Mouse (Mus musculus) MEL (cell line): ENCODE results near the gene Bdh1. TPM values are rescaled to one million over a fixed set of nuclear protein-coding genes. Genes with fewer than 3 reads are reported as not detected.

Experiments used
- DNase-seq: peaks from one replicate; pipeline ENCODE4 v3.0.0; 2011; ENCODE audit warnings: low read depth, low spot score
- H3K27ac ChIP-seq: 2 replicates; pipeline ENCODE4 v1.5.1; 2012; ENCODE audit warnings: low read depth, mild to moderate bottlenecking, control low read depth, low read length, moderate library complexity; ENCODE audit not compliant: control insufficient read depth
- H3K27me3 ChIP-seq, 2 experiments: fragments of 150-350 bp in 1 of 2; sonication (generic) in 1 of 2; 2 replicates each; pipeline ENCODE4 v1.6.1; 2012; ENCODE audit warnings: low read length in 2 of 2, mild to moderate bottlenecking in 2 of 2, improper control_type of control experiment in 1 of 2, moderate library complexity in 1 of 2; ENCODE audit not compliant: insufficient read depth in 2 of 2, control insufficient read depth in 1 of 2
- H3K36me3 ChIP-seq, 2 experiments: 2 replicates each; pipeline ENCODE4 v1.6.1; 2012 to 2014; ENCODE audit warnings: low read length in 2 of 2, improper control_type of control experiment in 1 of 2, inconsistent platforms in 1 of 2, mild to moderate bottlenecking in 1 of 2; ENCODE audit not compliant: insufficient read depth in 2 of 2, control insufficient read depth in 1 of 2
- H3K4me1 ChIP-seq, 2 experiments: fragments of 150-350 bp in 1 of 2; sonication (generic) in 1 of 2; 2 replicates each; pipeline ENCODE4 v1.6.1; 2012; ENCODE audit warnings: low read length in 2 of 2, improper control_type of control experiment in 1 of 2, mild to moderate bottlenecking in 1 of 2; ENCODE audit not compliant: insufficient read depth in 2 of 2, control insufficient read depth in 1 of 2
- H3K4me3 ChIP-seq, 2 experiments: fragments of 150-350 bp in 1 of 2; sonication (generic) in 1 of 2; 2 replicates each; pipeline ENCODE4 v1.5.1; 2012; ENCODE audit warnings: low read depth in 2 of 2, low read length in 2 of 2, mild to moderate bottlenecking in 2 of 2, moderate library complexity in 2 of 2, control low read depth in 1 of 2, improper control_type of control experiment in 1 of 2; ENCODE audit not compliant: control insufficient read depth in 1 of 2, insufficient read depth in 1 of 2
- H3K79me2 ChIP-seq: 2 replicates; pipeline ENCODE4 v1.6.1; 2012; ENCODE audit warnings: mild to moderate bottlenecking, low read length, moderate library complexity; ENCODE audit not compliant: control insufficient read depth, poor library complexity, insufficient read depth
- H3K9ac ChIP-seq: 2 replicates; pipeline ENCODE4 v1.6.1; 2012; ENCODE audit warnings: low read depth, mild to moderate bottlenecking, control low read depth, low read length, moderate library complexity; ENCODE audit not compliant: control insufficient read depth, poor library complexity, severe bottlenecking
- H3K9me3 ChIP-seq: fragments of 150-350 bp; sonication (generic); replicated peaks from 2 replicates; pipeline ENCODE4 v1.6.1; 2012; ENCODE audit warnings: mild to moderate bottlenecking, low read length, improper control_type of control experiment, moderate library complexity; ENCODE audit not compliant: insufficient read depth
- CTCF ChIP-seq, 3 experiments: IDR thresholded peaks in 2 of 3; conservative IDR thresholded peaks in 1 of 3; 2 replicates each; pipeline ENCODE4 v1.5.1; 2011 to 2012; ENCODE audit warnings: low read length in 3 of 3, low read depth in 2 of 3, mild to moderate bottlenecking in 2 of 3, improper control_type of control experiment in 1 of 3, inconsistent platforms in 1 of 3, mixed read lengths in 1 of 3, moderate library complexity in 1 of 3; ENCODE audit not compliant: control insufficient read depth in 1 of 3, insufficient read depth in 1 of 3, poor library complexity in 1 of 3, severe bottlenecking in 1 of 3
- EP300 ChIP-seq, 2 experiments: IDR thresholded peaks; 2 replicates each; pipeline ENCODE4 v1.6.1; 2011; ENCODE audit warnings: improper control_type of control experiment in 2 of 2, low read length in 2 of 2, low read depth in 1 of 2, mild to moderate bottlenecking in 1 of 2
- GATA1 ChIP-seq: IDR thresholded peaks from 2 replicates; pipeline ENCODE4 v1.6.1; 2011; ENCODE audit warnings: low read depth, low read length, improper control_type of control experiment
- HCFC1 ChIP-seq: IDR thresholded peaks from 2 replicates; pipeline ENCODE4 v1.6.1; 2012; ENCODE audit warnings: low read depth, mild to moderate bottlenecking, inconsistent platforms, low read length, improper control_type of control experiment, moderate library complexity
- KAT2A ChIP-seq: conservative IDR thresholded peaks from 2 replicates; pipeline ENCODE4 v1.6.1; 2012; ENCODE audit warnings: low read depth, low read length, improper control_type of control experiment, inconsistent platforms
- MAFK ChIP-seq: IDR thresholded peaks from 2 replicates; pipeline ENCODE4 v1.6.1; 2011; ENCODE audit warnings: low read depth, mild to moderate bottlenecking, low read length, improper control_type of control experiment, borderline replicate concordance
- MAX ChIP-seq: IDR thresholded peaks from 2 replicates; pipeline ENCODE4 v1.6.1; 2011; ENCODE audit warnings: low read length, improper control_type of control experiment
- MAZ ChIP-seq: IDR thresholded peaks from 2 replicates; pipeline ENCODE4 v1.6.1; 2012; ENCODE audit warnings: low read depth, mild to moderate bottlenecking, inconsistent platforms, low read length, improper control_type of control experiment
- POLR2A ChIP-seq, 2 experiments: IDR thresholded peaks; 2 replicates each; pipeline ENCODE4 v1.6.1; 2011 to 2012; ENCODE audit warnings: low read length in 2 of 2, mild to moderate bottlenecking in 2 of 2, control low read depth in 1 of 2, improper control_type of control experiment in 1 of 2, low read depth in 1 of 2, moderate library complexity in 1 of 2; ENCODE audit not compliant: control insufficient read depth in 1 of 2, insufficient read depth in 1 of 2, poor library complexity in 1 of 2
- RAD21 ChIP-seq: IDR thresholded peaks from 2 replicates; pipeline ENCODE4 v1.6.1; 2011; ENCODE audit warnings: mild to moderate bottlenecking, low read depth, low read length, improper control_type of control experiment
- SIN3A ChIP-seq: IDR thresholded peaks from 2 replicates; pipeline ENCODE4 v1.6.1; 2012; ENCODE audit warnings: low read length, improper control_type of control experiment, inconsistent platforms
- TAL1 ChIP-seq: IDR thresholded peaks from 2 replicates; pipeline ENCODE4 v1.6.1; 2012; ENCODE audit warnings: mild to moderate bottlenecking, inconsistent platforms, low read length, moderate library complexity, mixed read lengths
- TCF12 ChIP-seq: IDR thresholded peaks from 2 replicates; pipeline ENCODE4 v1.6.1; 2014; ENCODE audit warnings: low read depth, mild to moderate bottlenecking, inconsistent platforms, low read length, improper control_type of control experiment, moderate library complexity
- USF1 ChIP-seq: IDR thresholded peaks from 2 replicates; pipeline ENCODE4 v1.6.1; 2014; ENCODE audit warnings: low read depth, mild to moderate bottlenecking, inconsistent platforms, low read length, improper control_type of control experiment, moderate library complexity
- ZKSCAN1 ChIP-seq: IDR thresholded peaks from 2 replicates; pipeline ENCODE4 v1.6.1; 2012; ENCODE audit warnings: low read depth, mild to moderate bottlenecking, inconsistent platforms, low read length, improper control_type of control experiment, moderate library complexity
- ZMIZ1 ChIP-seq: IDR thresholded peaks from 2 replicates; pipeline ENCODE4 v1.6.1; 2012; ENCODE audit warnings: low read depth, mild to moderate bottlenecking, inconsistent platforms, low read length, improper control_type of control experiment, moderate library complexity
- polyA plus RNA-seq, 2 experiments: library from polyadenylated mRNA; stranded (reverse) in 1 of 2; unstranded in 1 of 2; fragments of >175 nt in 1 of 2; fragments of >200 nt in 1 of 2; gene quantifications; 2 replicates each; pipeline versions ENCODE4 v1.2.1 to v1.2.4; 2012; ENCODE audit warnings: low replicate concordance in 2 of 2, low read depth in 1 of 2; ENCODE audit not compliant: insufficient read length in 2 of 2, insufficient read depth in 1 of 2, missing spikeins in 1 of 2
- total RNA-seq: library from RNA; depleted of rRNA; stranded (reverse); fragments of 300-350 nt; gene quantifications from 2 replicates; pipeline ENCODE4 v1.2.3, GENCODE M21; 2012

The Bdh1 gene
- total and polyA plus RNA-seq, 3 experiments: 67.5 to 187 TPM; not detected in 1

GRCm38 (mm10) chr16:31440046-31440445, 18.0 kb downstream of the Bdh1 start:
- no peak for TF ChIP-seq HCFC1
- TF ChIP-seq CTCF (IDR thresholded peaks at IDR 0.05 in 2 of 3, conservative IDR thresholded peaks at IDR 0.05 in 1 of 3; ENCODE audit: control insufficient read depth in 1 of 3, insufficient read depth in 1 of 3, low read depth in 2 of 3, low read length in 3 of 3, poor library complexity in 1 of 3, severe bottlenecking in 1 of 3): peak; percentile 9 to 32 (median 30); a peak in 4 of 6 replicates

GRCm38 (mm10) chr16:31444521-31444920, 22.4 kb downstream of the Bdh1 start:
- no peaks in the 10 kb centered on the region for H3K9me3 ChIP-seq
- H3K9ac ChIP-seq: no peak overlapping the region
- DNase-seq: no peak
- no peak overlapping the region for H3K27ac ChIP-seq
- no peak overlapping the region for H3K4me3 ChIP-seq
- H3K36me3 ChIP-seq: peaks cover 0 to 8% of the 10 kb centered on the region in 2 experiments; a peak in 2 of 4 replicates
- no peaks in the 10 kb centered on the region for H3K4me1 ChIP-seq
- TF ChIP-seq MAFK (no peak), SIN3A (no peak), TCF12 (no peak), MAX (no peak), ZMIZ1 (no peak), USF1 (no peak), TAL1 (no peak), ZKSCAN1 (no peak), EP300 (IDR thresholded peaks at IDR 0.05; ENCODE audit: low read depth in 1 of 2, low read length in 2 of 2) (no peak), RAD21 (no peak), KAT2A (no peak), HCFC1 (no peak), POLR2A (IDR thresholded peaks at IDR 0.05; ENCODE audit: control insufficient read depth in 1 of 2, insufficient read depth in 1 of 2, low read depth in 1 of 2, low read length in 2 of 2, poor library complexity in 1 of 2) (no peak), GATA1 (no peak), MAZ (no peak)
- TF ChIP-seq, all 39 proteins: peak for 0
- H3K79me2 ChIP-seq: no peaks in the 10 kb centered on the region; the same call in 1 of the 2 replicates
- H3K27me3 ChIP-seq: no peaks in the 10 kb centered on the region

More at GRCm38 (mm10) chr16:31440046-31440445, 18.0 kb downstream of the Bdh1 start:
- H3K9ac ChIP-seq: no peak overlapping the region
- no peaks in the 10 kb centered on the region for H3K4me1 ChIP-seq
- no peaks in the 10 kb centered on the region; the same call in 1 of the 2 replicates for H3K79me2 ChIP-seq
- H3K9me3 ChIP-seq: no peaks in the 10 kb centered on the region
- H3K27me3 ChIP-seq: no peaks in the 10 kb centered on the region
- peak; percentile 27 for DNase-seq
- no peak overlapping the region for H3K27ac ChIP-seq
- peaks cover 0 to 12% of the 10 kb centered on the region in 2 experiments; a peak in 2 of 4 replicates for H3K36me3 ChIP-seq
- H3K4me3 ChIP-seq: no peak overlapping the region
